Mouse (Mus musculus): ENCODE data around the gene Mtor. TPM values are rescaled to one million over a fixed set of nuclear protein-coding genes. Genes with fewer than 3 reads are reported as not detected.

Gene Mtor
- polyA plus RNA-seq, 1 experiment from 2014 or later: 28.2 TPM

DNA sequence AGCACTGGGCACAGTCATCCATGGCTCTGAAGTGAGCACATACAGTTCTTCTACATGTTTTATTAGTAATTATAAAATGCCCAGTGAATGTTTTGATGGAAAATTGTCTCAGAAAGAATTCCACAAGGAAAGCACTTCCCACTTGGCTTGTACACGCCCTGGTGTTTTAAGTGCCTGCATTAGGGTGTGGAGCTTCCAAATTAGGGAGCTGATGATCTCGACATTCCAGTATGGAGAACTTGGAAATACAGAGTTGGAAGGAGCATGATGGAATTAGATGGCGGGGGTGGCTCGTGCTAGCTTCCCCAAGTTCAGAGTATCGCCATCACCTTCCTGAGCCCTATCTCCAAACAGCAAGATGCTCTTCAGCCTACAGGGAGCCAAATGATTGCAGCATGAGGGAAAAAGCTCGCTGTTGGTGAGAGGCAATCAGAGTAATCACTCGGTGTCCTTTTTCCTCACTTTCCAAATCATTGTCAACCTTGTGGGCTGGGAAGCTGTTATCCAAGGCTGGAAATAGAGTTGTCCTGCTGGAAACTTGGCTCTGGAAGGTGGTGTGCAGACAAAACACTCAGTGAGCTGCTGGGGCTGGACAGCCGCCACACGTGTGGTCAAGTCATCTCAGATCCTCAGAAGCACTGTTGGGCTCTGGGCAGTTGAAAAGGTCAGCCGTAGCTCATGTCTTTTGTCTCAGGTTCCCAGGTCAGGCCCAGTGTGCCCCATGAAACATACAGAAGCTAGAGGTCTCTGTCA, 78.9 kb downstream of the Mtor start:
- no peaks in the 10 kb centered on the region for H3K27me3 ChIP-seq (replicated peaks)
- ATAC-seq (ENCODE audit: low FRiP score, low read depth): no peak
- H3K27ac ChIP-seq: no peak overlapping the region
- H3K4me2 ChIP-seq (replicated peaks): no peak overlapping the region
- no peak overlapping the region for H3K9ac ChIP-seq
- peaks cover 90% of the 10 kb centered on the region for H3K36me3 ChIP-seq
- no peaks in the 10 kb centered on the region for H3K9me3 ChIP-seq
- WGBS: 89% methylated on average over 10 of the region's 10 CpGs
- no peaks in the 10 kb centered on the region for H3K4me1 ChIP-seq
- H3K4me3 ChIP-seq: no peak overlapping the region

- WGBS: 94% methylated on average over 5 of the region's 5 CpGs
- no peaks in the 10 kb centered on the region for H3K4me1 ChIP-seq
- no peak overlapping the region for H3K4me3 ChIP-seq
- H3K36me3 ChIP-seq: peaks cover 88% of the 10 kb centered on the region
- H3K27me3 ChIP-seq (replicated peaks): no peaks in the 10 kb centered on the region
- no peak for ATAC-seq (ENCODE audit: low FRiP score, low read depth)
- no peak overlapping the region for H3K27ac ChIP-seq
- no peak overlapping the region for H3K9ac ChIP-seq
- no peaks in the 10 kb centered on the region for H3K9me3 ChIP-seq
- H3K4me2 ChIP-seq (replicated peaks): no peak overlapping the region
Observed at GRCm38 (mm10) chr4:148530351-148530750, 81.9 kb downstream of the Mtor start.

GRCm38 (mm10) chr4:148530778-148531177, 82.4 kb downstream of the Mtor start:
- Histone ChIP-seq H3K27ac (no peak overlapping the region), H3K27me3 (replicated peaks) (no peaks in the 10 kb centered on the region), H3K4me1 (no peaks in the 10 kb centered on the region), H3K36me3 (peaks cover 87% of the 10 kb centered on the region), H3K4me3 (no peak overlapping the region), H3K9ac (no peak overlapping the region), H3K4me2 (replicated peaks) (no peak overlapping the region), H3K9me3 (no peaks in the 10 kb centered on the region)
- 90% methylated on average over 6 of the region's 6 CpGs for WGBS
- no peak for ATAC-seq (ENCODE audit: low FRiP score, low read depth)

DNA sequence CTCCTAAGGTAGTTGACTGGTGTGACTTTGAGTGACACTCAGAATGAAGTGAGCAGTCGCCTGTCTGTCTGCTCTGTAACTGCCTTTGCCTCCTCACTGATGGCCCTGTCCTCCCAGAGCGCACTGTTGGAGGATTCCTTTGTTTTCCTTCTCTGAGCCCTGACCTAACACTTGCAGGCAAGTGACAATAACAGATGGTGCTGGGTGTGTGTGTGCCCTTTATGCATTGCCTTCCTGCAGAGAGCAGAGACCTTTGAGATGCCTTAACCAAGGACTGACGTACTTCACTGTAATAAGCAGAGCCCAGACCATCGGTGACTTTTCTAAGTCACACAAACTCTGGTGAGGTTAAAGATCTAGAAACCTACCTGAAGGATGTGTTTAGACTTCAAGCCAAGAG, 82.9 kb downstream of the Mtor start:
- H3K36me3 ChIP-seq: peaks cover 87% of the 10 kb centered on the region
- no peak overlapping the region for H3K4me2 ChIP-seq (replicated peaks)
- no peaks in the 10 kb centered on the region for H3K27me3 ChIP-seq (replicated peaks)
- H3K9ac ChIP-seq: no peak overlapping the region
- WGBS: 60% methylated on average over 4 of the region's 4 CpGs
- no peaks in the 10 kb centered on the region for H3K4me1 ChIP-seq
- no peak overlapping the region for H3K27ac ChIP-seq
- ATAC-seq (ENCODE audit: low FRiP score, low read depth): no peak
- H3K9me3 ChIP-seq: no peaks in the 10 kb centered on the region
- H3K4me3 ChIP-seq: no peak overlapping the region

DNA sequence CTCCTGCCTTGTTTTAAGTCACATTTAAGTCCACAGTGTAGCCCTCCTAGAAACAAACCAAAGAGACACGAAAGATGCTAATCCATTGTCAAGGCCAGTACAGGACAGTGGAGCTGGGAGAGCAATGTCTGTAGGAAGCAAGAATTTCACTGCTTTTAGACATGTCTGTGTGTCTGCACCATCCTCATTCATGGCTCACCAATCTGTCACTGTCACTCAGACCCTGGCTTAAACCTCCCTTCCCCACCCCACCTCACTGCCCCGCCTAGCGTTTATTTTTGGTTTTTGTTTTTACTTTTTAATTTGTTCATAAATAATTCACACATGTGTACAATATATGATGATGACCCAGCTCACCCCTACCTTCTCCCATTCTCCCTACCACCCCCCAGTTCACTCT, 84.1 kb downstream of the Mtor start:
- Histone ChIP-seq H3K27me3 (replicated peaks) (no peaks in the 10 kb centered on the region), H3K4me2 (replicated peaks) (no peak overlapping the region), H3K27ac (no peak overlapping the region), H3K9ac (no peak overlapping the region), H3K4me1 (no peaks in the 10 kb centered on the region), H3K9me3 (no peaks in the 10 kb centered on the region), H3K4me3 (no peak overlapping the region), H3K36me3 (peaks cover 87% of the 10 kb centered on the region)
- ATAC-seq (ENCODE audit: low FRiP score, low read depth): no peak
- WGBS: 93% methylated on average over 3 of the region's 3 CpGs

DNA sequence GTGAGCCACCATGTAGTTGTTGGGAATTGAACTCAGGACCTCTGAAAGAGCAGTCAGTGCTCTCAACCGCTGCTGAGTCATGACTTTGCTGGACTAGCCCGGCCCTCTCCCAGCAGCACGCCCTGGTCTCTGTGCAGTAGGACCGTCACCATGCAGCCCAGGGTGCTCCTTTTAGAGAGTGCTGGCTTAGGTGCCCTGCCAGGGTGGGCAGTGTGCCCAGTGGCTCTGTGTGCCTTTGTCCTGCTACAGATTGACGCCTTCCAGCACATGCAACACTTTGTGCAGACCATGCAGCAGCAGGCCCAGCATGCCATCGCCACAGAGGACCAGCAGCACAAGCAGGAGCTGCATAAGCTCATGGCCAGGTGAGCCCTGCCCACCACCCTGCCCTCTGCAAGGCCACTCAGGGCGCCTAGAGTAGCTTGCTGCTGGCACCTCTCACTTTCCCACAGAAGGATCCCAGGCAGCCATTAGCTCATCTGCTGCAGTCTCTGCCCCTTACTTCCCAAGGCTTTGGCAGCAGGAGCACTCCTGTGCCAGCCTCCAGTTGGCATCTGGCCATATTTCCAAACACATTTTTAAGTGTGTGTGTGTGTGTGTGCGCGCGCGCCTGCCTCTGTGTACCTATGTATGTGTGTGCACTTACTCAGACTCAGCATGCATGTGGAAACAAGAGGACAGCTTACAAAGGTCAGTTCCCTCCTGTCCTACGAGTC, 85.4 kb downstream of the Mtor start:
- H3K4me2 ChIP-seq (replicated peaks): no peak overlapping the region
- ATAC-seq (ENCODE audit: low FRiP score, low read depth): no peak
- H3K36me3 ChIP-seq: peaks cover 90% of the 10 kb centered on the region
- no peak overlapping the region for H3K9ac ChIP-seq
- WGBS: 93% methylated on average over 12 of the region's 12 CpGs
- H3K27me3 ChIP-seq (replicated peaks): no peaks in the 10 kb centered on the region
- H3K4me3 ChIP-seq: no peak overlapping the region
- H3K27ac ChIP-seq: no peak overlapping the region
- no peaks in the 10 kb centered on the region for H3K4me1 ChIP-seq
- no peaks in the 10 kb centered on the region for H3K9me3 ChIP-seq

GRCm38 (mm10) chr4:148535876-148536275, 87.5 kb downstream of the Mtor start:
- Histone ChIP-seq H3K4me2 (replicated peaks) (no peak overlapping the region), H3K4me1 (no peaks in the 10 kb centered on the region), H3K9me3 (no peaks in the 10 kb centered on the region), H3K27ac (no peak overlapping the region), H3K4me3 (no peak overlapping the region), H3K36me3 (peaks cover 95% of the 10 kb centered on the region), H3K9ac (no peak overlapping the region), H3K27me3 (replicated peaks) (no peaks in the 10 kb centered on the region)
- ATAC-seq (ENCODE audit: low FRiP score, low read depth): no peak
- 99% methylated on average over 3 of the region's 3 CpGs for WGBS

- Histone ChIP-seq H3K36me3 (peaks cover 94% of the 10 kb centered on the region), H3K9ac (no peak overlapping the region), H3K4me2 (replicated peaks) (no peak overlapping the region), H3K4me3 (no peak overlapping the region), H3K27me3 (replicated peaks) (no peaks in the 10 kb centered on the region), H3K27ac (no peak overlapping the region), H3K9me3 (no peaks in the 10 kb centered on the region), H3K4me1 (no peaks in the 10 kb centered on the region)
- 85% methylated on average over 4 of the region's 4 CpGs for WGBS
- no peak for ATAC-seq (ENCODE audit: low FRiP score, low read depth)
Observed at GRCm38 (mm10) chr4:148549106-148549505, 100.7 kb downstream of the Mtor start.

GRCm38 (mm10) chr4:148557766-148558165, 109.4 kb downstream of the Mtor start:
- H3K4me3 ChIP-seq: peak overlapping the region; percentile 76
- H3K4me2 ChIP-seq (replicated peaks): peak overlapping the region; percentile 68
- peak overlapping the region; percentile 91 for H3K9ac ChIP-seq
- peaks cover 69% of the 10 kb centered on the region for H3K36me3 ChIP-seq
- 34% methylated on average over 6 of the region's 6 CpGs for WGBS
- no peaks in the 10 kb centered on the region for H3K27me3 ChIP-seq (replicated peaks)
- H3K9me3 ChIP-seq: no peaks in the 10 kb centered on the region
- no peak overlapping the region for H3K27ac ChIP-seq
- ATAC-seq (ENCODE audit: low FRiP score, low read depth): peak; percentile 39; the same call in 1 of the 2 replicates
- H3K4me1 ChIP-seq: peaks cover 3% of the 10 kb centered on the region; the same call in 1 of the 2 replicates

DNA sequence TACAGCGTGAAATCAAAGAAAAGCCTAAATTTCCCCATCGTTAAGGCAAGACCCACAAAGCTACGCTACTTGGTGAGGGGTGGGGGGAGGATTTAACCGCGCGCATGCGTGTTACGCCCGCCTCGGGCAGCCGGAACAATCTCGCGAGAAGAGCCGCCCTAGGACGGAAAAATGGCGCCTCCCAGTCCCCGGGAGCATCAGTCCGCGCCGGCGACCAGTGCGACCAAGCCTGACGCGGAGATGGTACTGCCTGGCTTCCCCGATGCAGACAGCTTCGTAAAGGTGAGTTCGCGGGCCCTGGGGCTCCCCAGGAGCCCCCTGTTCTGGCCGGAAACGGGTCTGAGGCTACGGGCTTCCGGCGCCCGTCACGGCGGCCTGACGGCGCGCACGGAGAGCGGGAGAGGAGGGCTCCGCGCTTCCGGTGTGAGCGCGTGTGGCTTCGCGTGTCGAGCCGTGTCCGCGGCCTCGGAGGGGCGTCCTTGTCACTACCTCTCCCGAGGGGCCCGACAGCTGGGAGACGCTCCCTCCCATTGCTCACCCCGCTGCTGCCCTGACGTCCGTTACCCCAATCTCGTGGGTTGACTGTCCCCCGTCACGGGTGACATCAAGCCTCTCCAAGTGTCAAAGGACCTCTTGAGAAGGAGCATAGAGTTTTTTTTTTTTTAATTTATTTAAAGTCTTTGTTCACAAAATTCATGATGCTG, 110.0 kb downstream of the Mtor start, which contains the start of gene Exosc10:
TSS of gene Exosc10 (plus strand) at position 133 of the 704 bp plus-strand sequence.
- Histone ChIP-seq H3K36me3 (peaks cover 69% of the 10 kb centered on the region), H3K4me2 (replicated peaks) (peak within 1 kb of the TSS; percentile 68), H3K4me1 (peaks cover 3% of the 10 kb centered on the region; the same call in 1 of the 2 replicates), H3K9ac (peak within 1 kb of the TSS; percentile 91), H3K27ac (peak within 1 kb of the TSS; percentile 83), H3K27me3 (replicated peaks) (no peaks in the 10 kb centered on the region), H3K4me3 (peak within 1 kb of the TSS; percentile 76), H3K9me3 (no peaks in the 10 kb centered on the region)
- under 1% methylated on average over 63 of the region's 63 CpGs for WGBS
- peak; percentile 92 for ATAC-seq (ENCODE audit: low FRiP score, low read depth)

- Histone ChIP-seq H3K27ac (no peak overlapping the region), H3K9ac (no peak overlapping the region), H3K4me3 (no peak overlapping the region), H3K4me2 (replicated peaks) (no peak overlapping the region), H3K9me3 (no peaks in the 10 kb centered on the region), H3K4me1 (peaks cover 3% of the 10 kb centered on the region; the same call in 1 of the 2 replicates), H3K36me3 (peaks cover 77% of the 10 kb centered on the region), H3K27me3 (replicated peaks) (no peaks in the 10 kb centered on the region)
- 96% methylated on average over 17 of the region's 17 CpGs for WGBS
- ATAC-seq (ENCODE audit: low FRiP score, low read depth): no peak
Observed at GRCm38 (mm10) chr4:148562676-148563075, 114.3 kb downstream of the Mtor start.

- H3K4me1 ChIP-seq: peaks cover 3% of the 10 kb centered on the region; the same call in 1 of the 2 replicates
- no peak overlapping the region for H3K4me3 ChIP-seq
- H3K27ac ChIP-seq: no peak overlapping the region
- no peak overlapping the region for H3K4me2 ChIP-seq (replicated peaks)
- no peaks in the 10 kb centered on the region for H3K27me3 ChIP-seq (replicated peaks)
- peaks cover 86% of the 10 kb centered on the region for H3K36me3 ChIP-seq
- no peaks in the 10 kb centered on the region for H3K9me3 ChIP-seq
- WGBS: 95% methylated on average over 12 of the region's 12 CpGs
- ATAC-seq (ENCODE audit: low FRiP score, low read depth): no peak
- no peak overlapping the region for H3K9ac ChIP-seq
Observed at GRCm38 (mm10) chr4:148563595-148563994, 115.2 kb downstream of the Mtor start.
